Mouse (Mus musculus) gastrocnemius, adult 18-20 months (tissue): Measurements from ENCODE around the gene Fam114a1. TPM values are rescaled to one million over a fixed set of nuclear protein-coding genes. Genes with fewer than 3 reads are reported as not detected.

ENCODE experiments used
- DNase-seq: peaks from one replicate; pipeline ENCODE4 v3.0.0; 2021; ENCODE audit warnings: low spot score
- total RNA-seq, 2 experiments: library from RNA; stranded (reverse); gene quantifications; 2 replicates each; pipeline ENCODE4 v1.2.3; 2021

The Fam114a1 gene
- total RNA-seq, 2 experiments from 2014 or later = 3.7 to 8.3 TPM

DNA sequence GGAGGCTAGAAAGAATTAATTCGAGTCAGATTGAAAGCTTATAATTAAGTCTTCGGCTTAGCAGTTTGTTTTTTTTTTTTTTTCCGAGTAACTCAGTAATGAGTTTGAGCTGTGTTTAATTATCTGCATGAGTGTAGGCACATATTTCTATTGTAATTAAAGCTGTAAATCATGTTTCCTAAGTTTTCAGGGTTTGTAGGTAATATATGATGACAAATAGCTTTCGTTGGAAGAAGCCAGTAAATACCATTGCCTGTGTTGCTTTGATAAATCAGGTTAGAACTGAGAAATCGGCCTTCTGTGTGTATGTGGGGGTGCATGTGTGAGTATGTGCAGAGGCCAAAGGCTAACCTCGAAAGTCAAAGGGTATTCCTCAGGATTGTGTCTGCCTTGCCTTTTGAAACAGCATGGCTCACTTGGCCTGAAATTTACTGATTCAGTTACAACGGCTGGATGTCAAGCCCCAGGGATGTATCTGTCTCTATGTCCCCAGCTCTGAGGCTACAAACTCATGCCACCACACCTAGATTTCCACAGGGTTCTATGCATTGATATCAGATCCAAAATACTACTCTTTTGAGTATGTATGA, 34.2 kb downstream of the Fam114a1 start:
- DNase-seq = no peak

DNA sequence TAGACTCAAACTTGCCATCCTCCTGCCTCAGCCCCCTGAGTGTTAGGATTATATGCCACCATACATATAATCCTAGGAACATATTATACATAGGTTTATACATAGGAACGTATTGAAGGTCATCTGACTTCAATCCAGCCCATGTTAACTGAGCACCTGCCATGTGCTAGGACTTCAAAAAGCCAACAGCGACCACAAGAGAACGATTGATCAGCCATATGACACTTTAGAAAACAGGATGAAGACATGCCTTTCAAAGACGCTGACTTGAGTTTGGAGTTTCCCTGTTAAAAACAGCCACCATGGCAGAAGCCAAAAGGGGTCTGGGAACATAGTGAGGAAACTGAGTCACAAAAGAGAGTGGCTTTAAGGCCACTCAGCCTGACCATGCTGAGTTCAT, 35.4 kb downstream of the Fam114a1 start:
- no peak for DNase-seq

DNA sequence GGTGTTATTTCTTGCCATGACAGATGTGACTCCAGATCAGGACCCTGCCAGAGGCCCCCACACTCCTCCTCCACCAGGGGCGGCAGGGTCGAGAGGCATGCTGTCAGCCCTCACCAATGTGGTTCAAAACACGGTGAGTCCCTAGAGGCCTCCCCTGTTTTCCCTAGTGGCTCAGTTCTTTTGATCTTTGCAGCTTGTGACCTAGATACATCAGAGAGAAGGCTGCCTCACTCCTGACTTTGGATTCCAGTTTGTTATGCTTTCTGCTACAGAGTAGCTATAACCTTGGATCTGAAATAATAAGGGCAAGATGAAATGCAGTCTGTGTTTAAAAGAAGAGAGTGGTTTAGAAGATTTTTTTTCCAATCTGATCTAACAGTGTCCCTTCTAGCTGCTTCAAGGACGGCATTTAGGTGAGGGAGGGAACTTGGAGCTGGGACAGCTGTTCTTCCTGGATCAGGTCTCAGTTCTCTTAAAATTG, 36.2 kb downstream of the Fam114a1 start:
- no peak for DNase-seq

DNA sequence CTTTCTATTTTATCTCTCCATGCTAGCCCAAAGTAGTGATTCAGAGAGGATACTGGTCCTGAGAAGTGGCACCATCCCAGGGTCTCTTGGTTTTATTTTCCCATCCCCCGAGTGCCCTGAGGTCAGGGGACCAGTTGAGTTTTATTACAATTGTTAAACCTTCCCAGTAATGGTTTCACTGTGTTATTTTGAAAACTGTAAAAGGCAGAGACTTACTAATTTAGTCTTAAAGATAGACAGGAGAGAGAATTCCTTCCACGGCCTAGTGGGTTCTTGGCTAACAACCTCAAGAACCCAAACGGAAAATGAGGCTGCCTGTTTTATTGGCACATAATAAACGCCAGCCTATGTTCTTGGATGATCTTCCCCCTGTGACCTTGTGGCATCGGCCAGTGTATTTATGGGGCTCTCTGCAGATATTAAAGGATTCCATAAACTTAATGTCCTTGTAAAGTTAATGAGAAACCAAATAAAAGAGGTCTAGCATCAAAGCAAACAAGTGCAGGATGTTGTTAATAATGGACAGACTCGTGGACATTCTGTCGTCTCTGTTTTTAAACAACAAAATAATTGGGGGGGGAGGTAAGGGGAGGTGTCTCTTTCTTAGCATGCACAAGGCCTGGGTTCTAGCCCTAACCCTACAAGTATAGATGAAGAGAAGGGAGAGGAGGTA, 42.2 kb downstream of the Fam114a1 start:
- DNase-seq = no peak

DNA sequence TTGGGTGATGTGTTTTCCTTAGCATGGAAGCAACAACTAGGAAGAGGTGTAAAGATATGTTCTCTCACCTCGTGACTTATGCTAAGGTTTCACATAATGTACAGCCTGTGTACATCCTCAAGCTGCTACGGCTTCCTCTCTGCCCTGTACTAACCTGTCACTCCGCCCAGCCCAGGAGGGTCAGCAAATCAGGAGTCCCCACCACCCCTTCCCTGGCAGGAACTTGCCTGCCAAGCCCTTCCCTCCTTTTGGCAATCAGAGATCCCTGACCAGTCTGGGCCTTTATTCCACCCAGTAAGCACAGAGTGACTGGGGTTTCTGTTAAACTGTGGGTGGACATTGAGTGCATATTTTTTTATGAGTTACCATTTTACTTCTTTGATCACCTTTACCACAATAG, 45.6 kb downstream of the Fam114a1 start:
- no peak for DNase-seq

DNA sequence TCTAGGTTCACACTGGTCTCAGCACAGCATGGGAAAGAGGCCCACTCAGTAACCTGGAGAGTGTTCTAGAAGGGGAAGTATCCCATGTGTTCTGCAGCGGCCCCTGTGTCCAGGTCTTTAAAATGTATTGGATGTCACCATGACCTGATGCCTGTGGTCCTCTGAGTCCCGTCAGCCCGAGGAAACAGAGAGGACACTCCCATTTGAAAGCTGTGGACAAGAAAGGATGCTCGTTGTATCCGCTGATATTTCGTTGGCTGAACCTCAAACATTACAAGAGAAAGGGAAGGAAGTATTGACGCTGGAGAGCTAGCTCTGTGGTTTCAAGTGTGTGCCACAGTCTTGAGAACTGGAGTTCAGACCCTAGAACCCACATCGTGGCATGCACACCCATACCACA, 49.2 kb downstream of the Fam114a1 start:
- no peak for DNase-seq

DNA sequence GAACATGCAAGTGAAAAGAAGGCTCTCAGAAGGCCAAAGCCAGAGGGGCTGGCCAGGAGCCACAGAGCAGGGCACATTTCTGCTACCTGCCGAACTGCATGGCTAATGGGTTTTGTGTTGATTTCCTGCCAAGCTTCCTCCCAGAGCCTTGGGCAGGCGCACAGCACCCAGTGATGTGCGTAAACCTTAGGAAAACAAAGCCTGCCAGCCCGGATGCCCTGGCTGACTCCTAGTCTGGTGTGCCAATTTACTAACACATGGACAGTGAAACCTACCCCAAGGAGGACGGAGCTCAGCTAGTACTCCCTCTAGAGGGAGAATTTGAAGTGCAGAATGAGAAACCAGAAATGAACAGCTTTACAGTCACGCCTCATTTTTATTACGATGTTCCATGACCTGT, 50.0 kb downstream of the Fam114a1 start:
- DNase-seq = peak; percentile 15

DNA sequence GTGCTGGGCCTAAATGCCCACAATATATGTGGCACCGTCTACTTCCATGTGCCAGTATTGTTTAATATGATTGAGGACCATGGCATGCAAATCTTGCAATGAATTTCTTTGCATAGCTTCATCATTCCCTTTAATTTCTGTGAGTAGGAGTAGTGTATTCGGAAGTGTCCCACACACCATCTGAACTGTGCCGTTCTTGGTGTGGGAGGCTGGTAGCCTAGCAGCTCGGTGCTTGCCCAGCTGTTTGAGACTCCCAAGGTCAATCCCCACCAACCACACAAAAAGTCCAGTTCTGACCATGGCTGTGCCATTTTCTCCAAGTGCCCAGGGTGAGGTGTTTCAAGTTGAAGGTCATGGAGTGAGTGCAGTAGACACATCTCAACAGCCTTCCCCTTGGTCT, 52.1 kb downstream of the Fam114a1 start:
- DNase-seq = no peak

DNA sequence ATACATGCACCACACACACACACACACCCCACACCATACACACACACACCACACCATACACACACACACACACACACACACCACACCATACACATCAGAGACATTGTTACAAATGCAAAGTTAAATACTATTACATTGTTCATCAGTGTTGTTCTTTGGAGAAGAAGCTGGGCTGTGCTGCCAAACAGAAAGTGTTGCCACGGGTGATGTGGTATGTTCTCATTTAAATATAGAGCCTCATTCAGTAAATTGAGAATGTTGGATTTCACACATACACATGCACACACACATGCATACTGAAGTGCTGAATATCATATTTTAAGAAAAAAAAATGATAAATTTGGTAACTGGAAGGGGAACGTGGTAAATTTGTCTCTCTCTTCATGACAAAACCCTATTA, 54.8 kb downstream of the Fam114a1 start:
- no peak for DNase-seq

DNA sequence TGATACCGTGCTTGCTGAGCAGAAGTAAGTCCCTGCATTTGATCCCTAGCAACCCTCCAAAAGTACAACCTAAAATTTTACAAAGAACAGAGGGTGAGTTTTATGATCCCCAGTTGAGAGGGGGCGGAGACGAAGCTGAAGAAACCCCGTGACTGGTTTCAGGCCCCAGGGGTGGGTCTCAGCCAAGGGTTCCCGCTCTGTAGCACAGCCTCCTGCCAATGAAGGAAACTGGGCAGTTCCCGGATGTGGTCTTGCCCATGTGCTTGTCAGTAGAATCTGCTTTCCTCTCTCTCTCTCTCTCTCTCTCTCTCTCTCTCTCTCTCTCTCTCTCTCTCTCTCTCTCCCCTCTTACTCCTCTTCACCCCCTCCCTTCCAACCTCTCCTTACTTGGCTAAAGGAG, 56.0 kb downstream of the Fam114a1 start:
- no peak for DNase-seq

DNA sequence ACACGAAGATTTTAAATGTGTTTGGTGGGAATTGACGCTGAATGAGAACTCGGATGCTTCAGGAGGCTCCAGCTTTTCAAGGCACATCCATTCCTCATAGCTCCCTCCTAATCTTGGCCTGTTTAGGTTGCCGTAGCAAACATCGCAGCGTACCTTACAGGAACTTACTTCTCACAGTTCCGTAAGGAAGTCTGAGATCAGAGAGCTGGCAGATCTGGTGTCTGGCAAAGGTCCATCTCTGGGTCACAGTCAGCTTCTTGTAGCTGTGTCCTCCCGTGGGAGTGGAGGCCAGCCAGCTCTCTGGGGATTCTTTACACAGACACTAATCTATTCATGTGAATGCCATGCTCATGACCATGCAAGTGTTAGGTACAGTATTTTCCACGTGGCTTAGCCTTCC, 56.9 kb downstream of the Fam114a1 start:
- no peak for DNase-seq

DNA sequence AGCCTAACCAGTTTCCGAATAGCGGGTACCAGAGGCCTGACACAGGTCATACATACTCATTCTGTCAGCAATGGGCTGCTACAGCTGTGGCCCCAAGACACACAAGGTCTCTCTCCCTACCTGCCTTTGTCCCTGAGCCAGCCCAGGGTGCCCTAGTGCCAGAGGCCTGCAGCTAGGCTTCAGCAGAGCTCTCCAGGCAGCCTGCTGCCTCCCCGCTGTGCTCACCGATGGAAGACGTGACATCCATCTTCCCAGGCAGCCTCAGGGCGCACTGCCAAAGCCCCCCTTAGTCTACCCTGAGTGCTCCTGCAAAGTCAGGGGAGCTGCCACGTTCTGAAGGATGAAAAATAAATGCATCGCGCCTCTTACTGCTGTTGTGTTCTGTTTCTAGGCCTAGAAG, 58.1 kb downstream of the Fam114a1 start:
- no peak for DNase-seq

DNA sequence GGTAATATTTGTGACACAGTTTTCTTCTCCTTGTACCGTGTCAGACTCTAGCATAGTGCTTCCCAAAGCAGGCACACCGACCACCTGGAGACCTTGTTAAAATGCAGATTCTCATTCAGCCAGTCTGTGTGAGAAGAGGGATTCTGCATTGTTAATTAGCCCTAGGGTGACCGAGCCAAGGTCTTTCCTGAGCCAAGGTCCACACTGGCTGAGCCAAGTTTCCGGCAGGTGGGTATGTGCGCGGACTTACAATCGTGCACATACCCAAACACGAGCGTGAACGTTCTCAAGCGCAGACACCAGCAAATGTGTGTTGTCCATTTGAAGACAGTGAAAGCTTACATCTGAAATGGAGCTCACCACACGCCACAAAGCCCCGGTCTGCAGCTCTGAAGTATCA, 66.7 kb downstream of the Fam114a1 start:
- DNase-seq = no peak

DNA sequence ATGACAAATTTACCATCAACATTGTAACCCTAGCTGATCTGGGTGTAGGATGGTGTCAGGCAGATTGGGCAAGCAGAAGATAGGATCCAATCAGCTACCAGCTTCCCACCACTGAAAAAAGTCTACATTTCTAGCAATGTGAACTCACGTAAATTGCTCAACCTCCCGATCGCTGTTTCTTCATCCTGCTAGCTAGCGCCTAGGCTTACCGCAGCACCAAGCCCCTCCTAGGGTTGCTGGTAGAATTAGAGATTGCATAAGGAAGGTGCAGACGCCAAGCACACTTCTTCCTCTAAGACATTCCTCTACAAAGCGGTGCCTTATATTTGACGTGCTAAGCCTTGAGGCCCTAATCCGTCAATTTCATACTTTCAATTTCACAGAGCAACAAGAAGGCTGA, 68.4 kb downstream of the Fam114a1 start:
- DNase-seq = no peak

DNA sequence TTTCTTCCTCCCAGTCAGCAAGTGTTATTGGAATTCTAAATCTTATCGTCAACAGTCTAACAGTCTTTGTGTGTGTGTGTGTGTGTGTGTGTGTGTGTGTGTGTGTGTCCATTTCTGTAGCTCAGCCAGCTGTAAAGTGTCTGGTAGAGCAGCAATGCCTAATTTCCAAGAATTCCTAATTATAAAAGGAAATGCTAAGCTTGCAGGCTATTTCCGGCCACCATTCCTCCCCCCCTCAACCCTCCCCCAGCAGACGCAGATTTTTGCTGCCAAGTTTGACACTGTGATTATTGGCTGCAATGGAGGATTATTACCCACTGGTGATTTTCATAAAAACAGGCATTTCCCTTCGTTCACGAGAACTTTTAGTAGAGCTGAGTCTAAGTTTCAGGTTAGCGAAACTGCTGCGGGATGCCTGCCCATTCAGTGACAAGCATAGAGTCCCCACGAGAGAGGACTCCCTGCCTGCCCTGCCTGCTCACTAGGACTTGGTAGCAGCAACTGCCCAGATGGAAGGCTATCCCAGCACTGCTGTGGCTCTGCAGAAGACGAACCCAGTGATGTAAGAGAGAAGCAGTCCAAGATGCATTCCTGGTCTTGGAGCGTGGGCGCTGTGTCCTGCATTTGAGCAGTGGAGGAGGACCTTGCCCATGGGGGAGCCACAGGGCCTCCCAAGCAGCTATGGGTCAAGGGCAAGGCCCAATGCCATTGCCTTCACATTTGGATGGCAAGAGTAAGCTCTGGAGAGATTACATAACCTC, 69.1 kb downstream of the Fam114a1 start:
- DNase-seq = peak; percentile 21

DNA sequence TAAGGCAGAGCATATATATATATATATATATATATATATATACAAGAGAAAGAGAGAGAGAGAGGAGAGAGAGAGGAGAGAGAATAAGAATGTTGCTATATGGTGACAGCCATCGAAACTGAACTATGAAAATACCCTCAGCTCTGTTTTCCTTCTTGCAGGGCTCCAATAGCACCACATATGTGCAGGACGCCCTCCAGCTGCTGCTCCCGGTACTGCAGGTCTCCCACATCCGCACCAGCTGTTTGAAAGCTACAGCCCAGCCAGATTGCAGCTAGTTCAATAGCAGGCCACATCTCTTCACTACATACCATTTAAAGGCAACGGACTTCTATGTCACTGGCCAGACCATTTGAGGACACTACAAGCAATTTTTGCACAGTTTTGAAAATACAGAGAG, 70.6 kb downstream of the Fam114a1 start:
- DNase-seq = no peak

DNA sequence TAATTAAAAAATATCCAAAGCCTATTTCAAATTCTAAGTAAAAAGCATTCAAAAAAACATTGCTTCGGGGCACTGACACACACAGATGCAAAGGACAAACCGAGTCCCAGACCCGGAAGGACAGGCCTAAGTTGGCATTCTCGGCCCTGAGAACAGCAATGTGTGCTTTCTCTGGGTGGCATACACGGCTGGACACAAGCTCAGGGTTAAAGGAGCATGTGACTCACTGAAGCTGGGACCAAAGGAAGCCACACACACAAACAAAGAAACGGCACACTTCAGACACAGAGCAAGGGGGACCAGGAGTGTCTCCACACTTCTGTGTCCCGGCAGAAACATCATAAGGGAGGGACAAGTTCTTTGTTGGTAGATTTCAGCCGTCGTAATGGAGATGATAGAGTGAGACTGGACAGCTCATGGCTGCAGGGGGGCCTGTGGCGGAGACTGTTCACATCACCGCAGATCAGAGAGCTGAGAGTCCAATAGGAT, 73.6 kb downstream of the Fam114a1 start:
- DNase-seq = no peak

DNA sequence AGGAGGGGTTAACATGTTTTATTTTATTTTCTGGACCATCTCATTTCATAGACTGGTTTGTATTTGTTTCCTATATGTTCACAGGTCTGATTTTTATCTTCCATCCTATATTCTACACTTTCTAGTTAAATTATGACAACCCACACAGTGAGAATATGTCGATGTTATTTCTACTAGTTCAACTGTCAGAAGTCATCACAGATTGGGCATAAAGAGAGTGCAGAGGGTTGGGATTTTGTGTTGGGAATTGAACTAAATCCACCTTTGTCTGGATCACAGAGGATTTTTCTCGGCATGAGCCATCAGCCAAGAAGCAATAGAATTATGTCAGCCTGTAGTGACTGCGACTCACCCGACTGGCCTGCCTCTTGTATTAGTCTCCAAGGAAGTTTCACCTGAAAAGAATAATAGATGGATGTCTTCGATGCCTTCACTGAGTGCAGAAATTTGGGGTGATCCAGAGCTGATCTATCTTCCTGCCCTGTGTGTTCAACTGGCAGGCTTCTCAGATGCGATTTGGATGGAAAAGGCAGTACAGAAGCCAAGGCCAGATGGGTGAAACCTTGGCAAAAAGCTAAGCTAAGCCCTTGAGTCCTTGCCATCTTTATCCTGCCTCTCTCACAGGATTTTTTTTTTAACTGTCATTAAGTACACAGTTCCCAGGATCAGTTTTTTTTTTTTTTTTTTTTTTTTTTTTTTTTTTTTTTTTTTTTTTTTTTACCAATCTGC, 75.9 kb downstream of the Fam114a1 start:
- no peak for DNase-seq

DNA sequence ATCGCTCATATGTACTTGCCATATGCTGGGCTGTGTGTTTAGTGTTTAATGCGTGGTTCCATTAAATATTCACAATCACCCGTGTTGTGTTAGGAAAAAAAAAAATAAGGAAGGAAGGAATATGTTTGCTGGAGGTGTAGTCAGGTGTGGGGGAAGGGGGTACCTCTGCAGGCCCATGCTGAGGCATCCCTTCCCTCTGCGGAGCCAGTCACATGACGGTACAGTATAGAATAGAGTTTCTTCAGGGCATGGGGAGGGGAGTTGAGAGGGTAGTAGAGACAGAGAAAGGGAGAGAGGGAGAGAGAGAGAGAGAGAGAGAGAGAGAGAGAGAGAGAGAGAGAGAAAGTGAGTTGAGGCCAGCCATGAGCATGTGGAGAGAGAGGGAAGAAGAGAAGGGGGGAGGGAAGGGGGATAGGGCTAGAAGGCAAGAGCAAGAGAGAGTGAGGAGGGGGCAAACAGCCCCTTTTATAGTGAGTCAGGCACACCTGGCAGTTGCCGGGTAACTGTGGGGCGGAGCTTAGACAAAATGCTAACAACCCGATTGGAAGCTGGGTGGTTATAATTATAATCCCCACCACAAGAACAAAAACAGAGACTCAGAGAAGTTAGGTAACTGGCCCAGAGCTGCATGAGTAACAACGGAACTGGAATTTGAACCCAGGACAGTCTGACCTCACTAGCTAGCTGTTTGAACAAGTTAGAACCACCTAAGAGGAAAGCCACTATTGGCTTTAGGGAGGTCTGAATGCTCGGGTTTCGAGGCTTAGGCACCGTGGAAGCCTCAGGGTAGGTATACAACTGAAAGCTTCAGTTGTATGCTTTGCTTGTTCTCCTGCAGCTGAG, 76.8 kb downstream of the Fam114a1 start:
- no peak for DNase-seq

DNA sequence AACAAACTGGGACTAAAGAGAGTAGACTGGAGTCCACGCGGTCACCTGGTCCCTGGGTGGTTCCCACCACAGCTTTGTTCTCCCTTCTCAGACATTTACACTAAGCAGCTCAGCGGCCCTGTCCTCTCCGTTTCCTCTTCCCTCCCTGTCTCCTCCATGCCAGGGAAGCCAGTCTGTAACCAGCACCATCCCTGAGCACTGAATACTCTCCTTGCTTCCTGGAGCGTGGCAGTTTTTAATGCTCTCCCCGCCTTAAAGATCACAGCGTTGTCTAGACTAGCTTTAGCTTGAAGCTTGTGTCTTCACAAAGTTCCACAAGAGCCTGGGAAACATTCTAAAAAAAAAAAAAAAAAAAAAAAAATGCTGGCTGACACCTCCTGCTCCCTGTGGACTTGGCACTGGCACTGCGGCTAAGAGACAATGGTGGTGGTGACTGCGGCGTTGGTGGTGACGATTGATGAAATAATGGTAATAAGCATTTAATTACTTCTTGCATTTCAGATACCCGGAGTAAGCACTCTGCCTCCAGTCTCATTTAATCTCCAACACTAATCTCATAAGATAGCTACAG, 77.5 kb downstream of the Fam114a1 start:
- DNase-seq = no peak

DNA sequence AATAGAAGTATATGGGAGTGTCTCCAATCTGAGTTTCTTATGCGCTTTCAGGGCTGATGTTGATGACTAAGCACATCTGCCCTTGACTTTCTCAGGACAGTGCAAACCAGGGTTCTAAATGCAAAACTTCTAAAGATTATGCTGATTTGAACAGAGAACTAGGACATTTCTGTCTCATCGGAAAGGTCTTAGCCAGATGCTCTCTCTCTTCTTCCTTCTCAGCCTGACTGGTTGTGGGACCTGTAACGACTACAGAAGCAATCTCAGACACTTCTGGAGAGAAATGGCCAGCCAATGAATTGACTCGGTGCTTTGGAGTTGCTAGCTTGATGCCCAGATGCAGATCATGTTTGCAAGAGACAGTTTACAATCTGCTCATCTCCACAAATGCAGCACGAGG, 80.0 kb downstream of the Fam114a1 start:
- no peak for DNase-seq
